Mouse (Mus musculus) liver, adult 2 months (tissue): ENCODE results near the gene Pigl.

Source experiments
- CTCF ChIP-seq: fragments of 200-500 bp; IDR thresholded peaks from 2 replicates; pipeline ENCODE4 v1.5.1; 2011; ENCODE audit warnings: low read depth, low read length, control low read depth
- POLR2A ChIP-seq: fragments of 200-500 bp; IDR thresholded peaks from 2 replicates; pipeline ENCODE4 v1.6.1; 2011; ENCODE audit warnings: low read length, control low read depth; ENCODE audit not compliant: insufficient read depth; ENCODE audit errors: extremely low read depth

DNA sequence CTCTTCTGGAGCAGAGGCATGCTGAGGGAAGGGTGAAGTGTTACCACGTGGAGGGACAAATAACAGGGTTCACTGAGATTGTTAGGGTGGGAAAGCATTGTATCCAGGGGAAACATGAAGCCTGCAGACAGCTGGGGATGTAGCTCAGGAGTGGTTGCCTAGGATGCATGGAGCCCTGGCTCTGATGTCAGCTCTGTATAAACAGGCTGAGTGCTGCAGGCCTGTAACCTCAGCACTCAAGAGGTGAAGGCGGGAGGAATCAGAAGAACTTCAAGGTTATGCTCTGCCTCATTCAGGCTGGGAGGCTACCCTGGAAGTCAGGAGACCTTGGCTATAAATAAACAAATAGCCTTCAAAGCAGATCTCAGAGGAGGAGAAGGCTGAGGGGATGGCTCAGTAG lies 60.7 kb downstream of the Pigl start:
- TF ChIP-seq CTCF (no peak), POLR2A (no peak)
